Mouse (Mus musculus): ENCODE measurements around the gene Gm42372. TPM values are rescaled to one million over a fixed set of nuclear protein-coding genes. Genes with fewer than 3 reads are reported as not detected.
A peak's percentile ranks its signal among the peaks of the same experiment; 100 is the strongest.

The Gm42372 gene
- total and polyA plus RNA-seq, 2 experiments: not detected

DNA sequence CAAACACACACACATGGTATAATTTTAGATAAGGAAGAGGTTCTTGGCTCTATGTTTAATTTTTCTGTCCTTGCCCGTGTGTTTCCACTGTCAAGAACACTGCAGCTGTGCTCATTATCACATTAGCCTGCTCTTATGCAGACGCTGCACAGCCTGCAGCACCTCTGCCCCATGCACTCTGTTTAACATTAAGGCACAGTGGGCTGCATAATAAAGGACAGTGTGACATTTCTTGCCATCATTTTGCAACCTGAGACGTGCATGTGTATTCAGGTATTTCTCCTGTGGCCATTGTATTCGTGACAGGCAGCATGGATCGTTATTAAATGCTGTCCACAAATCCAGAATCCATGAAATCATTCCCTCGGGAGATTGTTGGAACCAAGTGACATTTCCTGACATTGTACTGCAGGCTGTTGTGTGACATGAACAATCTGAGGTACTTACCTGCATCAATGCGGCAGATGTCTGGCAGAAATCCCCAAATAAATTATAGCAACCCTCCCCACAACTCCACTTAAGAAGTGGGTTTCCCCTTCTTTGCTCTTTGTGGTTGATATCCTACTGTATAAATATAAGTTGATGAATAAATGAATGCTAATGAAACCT, 4.8 kb downstream of the Gm42372 start:
- no peak overlapping the region for H3K27ac ChIP-seq (replicated peaks; ENCODE audit: insufficient read depth, low read depth, low read length)
- no peaks in the 10 kb centered on the region for H3K79me2 ChIP-seq (ENCODE audit: control insufficient read depth, insufficient read depth, low read length)
- no peak overlapping the region for H3K4me3 ChIP-seq (ENCODE audit: insufficient read depth, low read depth, low read length)
- 82% methylated on average over 7 of the region's 7 CpGs for WGBS
- H3K9ac ChIP-seq (ENCODE audit: low read depth, low read length): no peak overlapping the region
- H3K36me3 ChIP-seq (ENCODE audit: control insufficient read depth, insufficient read depth, low read length): no peaks in the 10 kb centered on the region
- H3K4me1 ChIP-seq (ENCODE audit: control insufficient read depth, insufficient read depth, low read length): no peaks in the 10 kb centered on the region
- H3K27me3 ChIP-seq (ENCODE audit: control insufficient read depth, insufficient read depth, low read length): no peaks in the 10 kb centered on the region
- no peak for DNase-seq (ENCODE audit: extremely low read depth, low read depth, low spot score)
- TF ChIP-seq CTCF (IDR thresholded peaks at IDR 0.05; ENCODE audit: low read depth, low read length): no peak
- TF ChIP-seq POLR2A (IDR thresholded peaks at IDR 0.05; ENCODE audit: extremely low read depth, insufficient read depth, low read length): no peak

- DNase-seq (ENCODE audit: extremely low read depth, low read depth, low spot score): no peak
- no peaks in the 10 kb centered on the region for H3K79me2 ChIP-seq (ENCODE audit: control insufficient read depth, insufficient read depth, low read length)
- H3K4me1 ChIP-seq (ENCODE audit: control insufficient read depth, insufficient read depth, low read length): no peaks in the 10 kb centered on the region
- no peaks in the 10 kb centered on the region for H3K36me3 ChIP-seq (ENCODE audit: control insufficient read depth, insufficient read depth, low read length)
- 43% methylated on average over 3 of the region's 3 CpGs for WGBS
- H3K4me3 ChIP-seq (ENCODE audit: insufficient read depth, low read depth, low read length): no peak overlapping the region
- no peak overlapping the region for H3K27ac ChIP-seq (replicated peaks; ENCODE audit: insufficient read depth, low read depth, low read length)
- H3K27me3 ChIP-seq (ENCODE audit: control insufficient read depth, insufficient read depth, low read length): 0 out of 2 replicates have a peak, but pooled peaks cover 1% of the 10 kb centered on the region
- no peak overlapping the region for H3K9ac ChIP-seq (ENCODE audit: low read depth, low read length)
- TF ChIP-seq CTCF (IDR thresholded peaks at IDR 0.05; ENCODE audit: low read depth, low read length): no peak
- TF ChIP-seq POLR2A (IDR thresholded peaks at IDR 0.05; ENCODE audit: extremely low read depth, insufficient read depth, low read length): no peak
These were observed 5.5 kb downstream of the Gm42372 start for GRCm38 (mm10) chr7:16988405-16988804.

GRCm38 (mm10) chr7:16990006-16990744, 7.3 kb downstream of the Gm42372 start:
- WGBS: 60% methylated on average over 15 of the region's 15 CpGs
- H3K27ac ChIP-seq (replicated peaks; ENCODE audit: insufficient read depth, low read depth, low read length): no peak overlapping the region
- H3K79me2 ChIP-seq (ENCODE audit: control insufficient read depth, insufficient read depth, low read length): no peaks in the 10 kb centered on the region
- H3K9ac ChIP-seq (ENCODE audit: low read depth, low read length): no peak overlapping the region
- DNase-seq (ENCODE audit: extremely low read depth, low read depth, low spot score): no peak
- no peaks in the 10 kb centered on the region for H3K36me3 ChIP-seq (ENCODE audit: control insufficient read depth, insufficient read depth, low read length)
- TF ChIP-seq CTCF (IDR thresholded peaks at IDR 0.05; ENCODE audit: low read depth, low read length) (no peak), POLR2A (IDR thresholded peaks at IDR 0.05; ENCODE audit: extremely low read depth, insufficient read depth, low read length) (no peak)
- H3K27me3 ChIP-seq (ENCODE audit: control insufficient read depth, insufficient read depth, low read length): 0 out of 2 replicates have a peak, but pooled peaks cover 3% of the 10 kb centered on the region
- no peak overlapping the region for H3K4me3 ChIP-seq (ENCODE audit: insufficient read depth, low read depth, low read length)
- no peaks in the 10 kb centered on the region for H3K4me1 ChIP-seq (ENCODE audit: control insufficient read depth, insufficient read depth, low read length)

- 80% methylated on average over 18 of the region's 18 CpGs for WGBS
- no peak for DNase-seq (ENCODE audit: extremely low read depth, low read depth, low spot score)
- no peaks in the 10 kb centered on the region for H3K79me2 ChIP-seq (ENCODE audit: control insufficient read depth, insufficient read depth, low read length)
- H3K4me1 ChIP-seq (ENCODE audit: control insufficient read depth, insufficient read depth, low read length): no peaks in the 10 kb centered on the region
- H3K9ac ChIP-seq (ENCODE audit: low read depth, low read length): no peak overlapping the region
- TF ChIP-seq CTCF (IDR thresholded peaks at IDR 0.05; ENCODE audit: low read depth, low read length): no peak
- TF ChIP-seq POLR2A (IDR thresholded peaks at IDR 0.05; ENCODE audit: extremely low read depth, insufficient read depth, low read length): no peak
- H3K27me3 ChIP-seq (ENCODE audit: control insufficient read depth, insufficient read depth, low read length): 0 out of 2 replicates have a peak, but pooled peaks cover 3% of the 10 kb centered on the region
- H3K36me3 ChIP-seq (ENCODE audit: control insufficient read depth, insufficient read depth, low read length): no peaks in the 10 kb centered on the region
- H3K4me3 ChIP-seq (ENCODE audit: insufficient read depth, low read depth, low read length): no peak overlapping the region
- H3K27ac ChIP-seq (replicated peaks; ENCODE audit: insufficient read depth, low read depth, low read length): no peak overlapping the region
These were observed 9.0 kb downstream of the Gm42372 start for GRCm38 (mm10) chr7:16991681-16992450.

- H3K27me3 ChIP-seq (ENCODE audit: control insufficient read depth, insufficient read depth, low read length): 0 out of 2 replicates have a peak, but pooled peaks cover 3% of the 10 kb centered on the region
- H3K4me1 ChIP-seq (ENCODE audit: control insufficient read depth, insufficient read depth, low read length): no peaks in the 10 kb centered on the region
- H3K36me3 ChIP-seq (ENCODE audit: control insufficient read depth, insufficient read depth, low read length): no peaks in the 10 kb centered on the region
- 94% methylated on average over 5 of the region's 5 CpGs for WGBS
- no peaks in the 10 kb centered on the region for H3K79me2 ChIP-seq (ENCODE audit: control insufficient read depth, insufficient read depth, low read length)
- H3K9ac ChIP-seq (ENCODE audit: low read depth, low read length): no peak within 1 kb of the TSS
- no peak for DNase-seq (ENCODE audit: extremely low read depth, low read depth, low spot score)
- peak within 1 kb of the TSS; percentile 58; the same call in 1 of the 2 replicates for H3K4me3 ChIP-seq (ENCODE audit: insufficient read depth, low read depth, low read length)
- H3K27ac ChIP-seq (replicated peaks; ENCODE audit: insufficient read depth, low read depth, low read length): no peak within 1 kb of the TSS
- no peak for TF ChIP-seq CTCF (IDR thresholded peaks at IDR 0.05; ENCODE audit: low read depth, low read length)
These were observed 9.5 kb downstream of the Gm42372 start, which contains the start of gene Ccdc8 for GRCm38 (mm10) chr7:16992451-16992807. TSS of gene Ccdc8 (plus strand) at chr7:16992708.
